Mouse (Mus musculus): ENCODE data around the gene Rps25. TPM values are rescaled to one million over a fixed set of nuclear protein-coding genes. Genes with fewer than 3 reads are reported as not detected.
"Not testable (repeated sequence)": the region's sequence is repeated elsewhere in the genome, so short reads cannot be mapped to it uniquely, and the experiment has no call there.

Rps25 gene
- polyA plus RNA-seq (2017; shearing (Covaris generic)): 1,000 to 10,000 TPM; 2,962 to 3,624 TPM

DNA sequence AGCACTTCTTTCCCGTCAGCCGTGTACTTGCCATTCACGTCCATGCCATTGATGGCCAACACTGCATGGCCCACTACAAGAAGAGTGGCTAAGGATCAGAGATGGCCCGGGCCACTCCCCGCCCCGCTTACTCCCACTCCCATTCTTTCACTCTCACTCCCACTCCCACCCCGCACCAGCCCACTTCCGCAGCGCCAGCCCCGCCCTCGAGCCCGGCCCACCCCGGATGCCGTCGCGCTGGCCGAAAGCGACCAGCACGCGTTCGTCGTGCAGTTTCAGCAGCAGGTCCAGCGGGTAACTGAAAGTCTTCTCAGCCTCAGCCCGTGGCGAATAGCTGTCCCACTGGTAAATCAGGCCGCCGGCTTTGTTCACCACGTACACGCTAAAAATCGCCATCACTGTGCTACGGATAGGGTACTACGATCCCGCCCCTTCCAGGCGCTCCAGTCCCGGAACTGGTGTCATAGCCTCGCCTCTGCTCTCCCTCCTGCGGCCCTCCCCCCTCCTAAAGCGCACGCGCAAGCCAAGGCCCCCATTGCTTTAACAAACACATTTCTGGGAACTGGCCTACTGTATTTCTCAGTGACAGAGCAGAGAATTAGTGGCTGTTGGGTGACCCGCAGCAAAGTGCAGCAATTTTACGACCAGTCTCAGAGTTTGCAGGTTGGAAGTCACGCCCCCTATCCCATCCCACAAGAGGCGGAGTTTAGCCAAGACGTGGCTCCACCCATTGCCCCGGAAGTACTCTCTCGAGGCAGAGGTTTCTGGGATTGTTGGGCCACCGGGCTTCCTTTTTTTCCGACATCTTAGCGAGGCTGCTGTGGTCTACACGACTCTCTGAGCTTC, at the start of gene Rps25, which contains the start of gene Trappc4:
Rps25 (plus strand) TSS at position 234 of the 846 bp plus-strand sequence.
Trappc4 (minus strand) TSS at position 695 of the 846 bp plus-strand sequence.
- peak; percentile 96 for ATAC-seq

DNA sequence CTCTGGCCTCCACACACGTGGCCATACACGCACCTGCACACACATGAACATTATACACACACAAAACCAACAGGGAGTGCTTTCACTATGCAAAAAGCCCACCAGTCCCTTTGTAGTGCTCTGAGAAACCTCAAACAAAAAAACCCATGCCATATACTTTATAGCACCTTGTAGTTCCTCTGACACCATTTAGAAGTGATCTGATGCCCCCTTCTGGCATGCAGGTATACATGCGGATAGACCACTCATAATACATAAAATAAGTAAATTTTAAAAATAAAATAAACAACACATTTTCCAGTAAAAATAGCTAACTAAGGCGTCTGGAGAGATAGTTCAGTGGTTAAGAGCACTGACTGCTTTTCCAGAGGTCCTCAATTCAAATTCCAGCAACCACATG, 49.7 kb upstream of the Rps25 start:
- peak; percentile 34 for ATAC-seq

DNA sequence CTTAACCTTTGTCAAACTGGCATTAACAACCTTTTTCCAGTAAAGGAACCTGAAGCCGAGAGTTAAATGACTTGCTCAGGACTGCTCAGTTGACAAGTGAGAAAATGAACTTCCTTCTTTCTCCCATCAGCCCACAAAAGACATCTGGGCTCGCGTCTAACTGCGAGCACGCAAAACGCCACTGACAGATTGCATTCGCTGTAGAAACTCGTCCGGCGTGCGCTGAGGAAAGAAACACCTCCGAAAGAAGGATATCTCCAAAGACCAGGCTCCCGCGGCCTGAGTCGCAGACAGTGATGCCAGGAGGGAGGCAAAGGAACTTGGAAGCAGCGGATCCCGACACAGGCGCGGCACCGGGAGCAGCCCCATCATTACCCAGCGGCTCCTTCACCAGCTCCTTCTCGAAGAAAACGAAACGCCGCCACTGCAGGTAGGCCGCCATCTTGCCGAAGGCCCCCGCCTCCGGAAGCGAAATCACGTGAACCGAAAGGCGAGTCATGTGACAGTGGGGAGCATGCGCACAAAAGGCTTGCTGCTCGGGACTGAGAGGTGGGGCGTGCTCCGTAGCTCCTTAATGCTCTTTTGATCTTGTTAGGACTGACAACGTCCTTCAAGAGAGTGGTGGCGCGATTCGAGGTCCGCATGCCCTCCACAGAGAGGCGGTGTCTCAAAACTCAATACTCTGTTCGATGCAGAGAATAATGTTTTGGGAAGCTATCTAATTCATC, 45.6 kb upstream of the Rps25 start, which contains the start of gene Vps11:
Vps11 (minus strand) TSS at position 481 of the 728 bp plus-strand sequence.
- peak; percentile 90 for ATAC-seq

DNA sequence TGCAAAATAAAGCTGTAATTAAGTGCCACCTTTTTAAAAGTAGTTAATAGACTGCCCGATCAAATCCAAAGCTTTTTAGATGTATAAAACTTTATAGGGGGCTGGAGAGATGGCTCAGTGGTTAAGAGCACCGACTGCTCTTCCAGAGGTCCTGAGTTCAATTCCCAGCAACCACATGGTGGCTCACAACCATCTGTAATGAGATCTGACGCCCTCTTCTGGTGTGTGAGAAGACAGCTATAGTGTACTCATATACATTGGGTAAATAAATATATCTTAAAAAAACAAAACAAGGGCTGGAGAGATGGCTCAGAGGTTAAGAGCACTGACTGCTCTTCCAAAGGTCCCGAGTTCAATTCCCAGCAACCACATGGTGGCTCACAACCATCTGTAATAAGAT, 45.0 kb upstream of the Rps25 start:
- ATAC-seq: peak; percentile 15

DNA sequence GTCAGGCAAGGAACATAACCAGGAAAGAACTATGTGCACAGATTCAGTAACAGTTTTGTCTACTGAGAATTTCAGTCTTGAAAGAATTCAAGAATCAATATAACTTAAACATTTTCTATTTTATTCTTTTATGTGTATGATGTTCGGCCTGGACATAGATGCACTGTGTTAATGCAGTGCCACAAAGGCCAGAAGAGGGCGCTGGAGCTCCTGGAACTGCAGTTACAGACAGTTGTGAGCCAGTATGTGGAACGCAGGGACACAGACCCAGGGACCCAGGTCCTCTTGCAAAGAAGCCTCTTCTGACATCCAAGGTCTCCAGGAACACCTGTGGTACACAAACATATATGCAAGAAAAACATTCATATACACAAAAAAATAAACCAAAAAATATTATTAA, 42.5 kb upstream of the Rps25 start:
- no peak for ATAC-seq

DNA sequence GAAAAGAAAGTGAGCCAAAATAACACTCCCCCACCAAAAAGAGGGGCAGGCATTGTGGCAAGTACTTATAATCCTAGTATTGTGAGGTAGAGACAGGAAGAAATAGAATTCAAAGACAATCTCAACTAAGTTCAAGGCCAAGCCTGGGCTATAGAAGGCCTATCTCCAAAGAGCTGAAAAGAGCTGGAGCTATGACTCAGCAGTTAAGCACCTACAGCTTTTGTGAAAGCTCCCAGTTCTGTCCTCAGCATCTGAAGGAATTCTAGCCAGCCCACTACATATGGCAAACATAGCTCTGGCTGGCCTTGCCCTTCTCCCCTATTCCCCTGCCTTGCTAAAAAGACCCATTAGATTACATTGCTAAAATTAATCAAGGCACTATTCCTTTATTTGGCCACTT, 33.6 kb upstream of the Rps25 start:
- ATAC-seq: no peak

DNA sequence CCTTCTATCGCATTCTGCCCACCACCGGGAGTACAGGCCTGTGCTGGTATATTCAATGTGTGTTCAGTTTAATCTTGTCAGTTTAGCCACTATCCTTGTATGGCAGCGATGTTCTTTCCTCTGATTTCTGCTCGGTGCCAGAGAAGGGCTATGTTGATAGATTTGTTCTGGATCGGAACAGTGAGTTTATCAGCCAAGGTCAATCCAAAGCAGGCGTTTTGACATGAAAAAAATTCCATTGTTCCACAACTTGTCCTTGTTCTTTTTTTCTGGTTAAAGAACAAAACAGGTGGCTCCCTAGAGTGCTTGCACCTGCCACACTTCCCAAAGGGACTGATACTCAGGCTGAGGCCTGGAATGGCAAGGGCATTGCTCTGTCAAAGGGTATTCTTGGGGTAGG, 30.8 kb upstream of the Rps25 start:
- ATAC-seq: no peak

DNA sequence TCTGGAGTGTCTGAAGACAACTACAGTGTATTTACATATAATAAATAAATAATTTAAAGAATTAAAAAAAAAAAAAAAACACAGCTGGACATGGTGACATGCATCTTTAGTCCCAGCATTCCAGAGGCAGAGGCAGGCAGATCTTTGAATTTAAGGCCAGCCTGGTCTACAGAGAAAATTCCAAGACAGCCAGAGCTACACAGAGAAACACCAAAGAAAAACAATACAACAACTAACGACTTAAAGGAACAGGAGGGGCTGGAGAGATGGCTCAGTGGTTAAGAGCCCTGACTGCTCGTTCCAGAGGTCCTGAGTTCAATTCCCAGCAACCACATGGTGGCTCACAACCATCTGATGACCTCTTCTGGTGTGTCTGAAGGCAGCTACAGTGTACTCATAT, 29.6 kb upstream of the Rps25 start:
- ATAC-seq: not testable (repeated sequence)

DNA sequence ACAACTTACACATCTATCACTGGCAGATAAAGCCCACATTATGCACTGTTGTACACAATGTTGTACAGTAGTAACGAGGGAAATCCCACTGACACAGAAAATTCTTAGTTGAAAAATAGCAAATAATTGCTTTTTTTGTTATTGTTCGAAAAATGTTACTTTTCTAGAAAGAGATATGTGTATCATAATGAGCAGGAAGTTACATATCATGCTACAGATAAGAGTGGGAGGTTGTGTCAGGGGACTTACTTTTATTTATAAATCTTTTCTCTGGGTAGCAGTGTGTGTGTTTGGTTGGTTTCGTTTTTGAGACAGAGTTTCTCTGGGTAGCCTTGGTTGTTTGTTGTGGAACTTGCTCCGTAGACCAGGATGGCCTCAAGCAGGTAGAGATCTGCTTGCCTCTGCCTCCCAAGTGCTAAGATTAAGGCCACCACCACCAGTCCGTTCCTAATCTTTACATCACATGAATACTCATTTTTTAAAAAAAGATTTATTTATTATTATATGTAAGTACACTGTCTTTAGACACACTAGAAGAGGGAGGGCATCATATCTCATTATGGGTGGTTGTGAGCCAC, 28.7 kb upstream of the Rps25 start:
- ATAC-seq: peak; percentile 18

DNA sequence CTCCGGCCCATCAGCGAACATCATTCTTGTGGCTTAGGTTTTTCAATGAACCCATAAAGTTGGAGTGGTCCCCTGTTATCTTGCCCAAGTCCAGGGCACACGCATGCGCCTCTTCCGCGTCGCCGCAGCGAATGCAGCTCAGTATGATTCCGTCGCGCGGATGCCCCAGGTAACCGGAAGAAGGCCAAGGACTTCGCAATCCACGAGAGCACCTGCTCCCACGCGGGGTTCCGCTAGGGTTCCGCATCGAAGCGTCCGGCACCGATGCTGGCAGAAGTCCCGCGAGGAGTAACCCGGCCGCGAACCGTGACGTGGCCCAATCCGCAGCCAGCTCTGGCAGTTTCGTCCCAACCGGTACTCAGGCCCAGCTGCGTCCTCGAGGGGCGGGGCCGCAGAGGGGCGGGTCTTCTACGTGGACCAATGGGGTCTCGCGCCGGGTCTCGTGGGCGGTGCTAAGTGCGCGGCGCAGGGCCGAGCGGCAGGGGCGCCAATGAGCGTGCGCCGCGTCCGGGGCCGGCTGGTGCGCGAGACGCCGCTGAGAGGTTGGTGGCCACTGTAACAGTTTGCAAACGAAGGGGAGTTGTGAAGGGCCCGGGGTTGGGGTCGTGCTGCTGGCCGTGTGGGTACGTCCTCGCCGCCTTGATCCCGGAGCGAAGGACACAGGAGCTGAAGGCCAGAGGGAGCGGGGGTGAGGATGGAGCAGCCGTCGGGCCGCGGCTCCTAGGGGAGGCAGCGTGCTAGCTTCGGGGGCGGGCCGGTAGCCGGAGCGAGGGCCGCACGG, 27.7 kb upstream of the Rps25 start, which contains the start of gene Hyou1:
Hyou1 (plus strand) TSS at position 437 of the 781 bp plus-strand sequence.
- peak; percentile 94 for ATAC-seq

DNA sequence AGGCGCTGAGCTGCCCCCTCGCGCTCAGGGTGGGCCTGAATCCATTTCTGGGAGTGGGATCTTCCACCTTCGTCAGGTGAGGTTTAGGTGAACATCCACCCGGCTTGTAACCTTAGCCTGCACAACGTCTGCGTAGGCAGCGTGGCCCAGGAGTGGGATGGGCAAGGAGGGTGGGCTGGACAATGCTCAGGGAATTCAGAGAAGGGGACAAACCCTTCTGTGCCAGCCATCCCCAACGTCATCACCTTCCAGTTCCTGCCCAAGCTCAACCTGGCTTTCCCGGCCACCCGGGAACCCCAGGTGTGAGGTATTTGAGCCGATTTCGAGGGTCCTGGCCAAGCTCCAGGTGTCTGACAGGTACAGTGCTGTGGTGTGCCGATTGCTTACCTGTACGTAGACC, 27.1 kb upstream of the Rps25 start:
- ATAC-seq: peak; percentile 4

DNA sequence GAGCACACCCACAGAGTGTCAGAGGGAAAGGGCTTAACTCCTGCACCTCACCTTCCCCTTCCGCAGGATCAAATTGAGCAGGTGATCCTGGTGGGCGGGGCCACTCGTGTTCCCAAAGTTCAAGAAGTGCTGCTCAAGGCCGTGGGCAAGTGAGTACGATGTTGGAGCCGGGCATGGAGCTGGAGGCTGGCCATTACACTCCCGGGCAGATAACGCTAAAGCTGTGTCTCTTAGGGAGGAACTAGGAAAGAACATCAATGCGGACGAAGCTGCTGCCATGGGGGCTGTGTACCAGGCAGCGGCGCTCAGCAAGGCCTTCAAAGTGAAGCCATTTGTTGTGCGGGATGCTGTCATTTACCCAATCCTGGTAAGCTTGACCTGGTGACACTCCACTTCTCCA, 22.3 kb upstream of the Rps25 start:
- ATAC-seq: no peak

DNA sequence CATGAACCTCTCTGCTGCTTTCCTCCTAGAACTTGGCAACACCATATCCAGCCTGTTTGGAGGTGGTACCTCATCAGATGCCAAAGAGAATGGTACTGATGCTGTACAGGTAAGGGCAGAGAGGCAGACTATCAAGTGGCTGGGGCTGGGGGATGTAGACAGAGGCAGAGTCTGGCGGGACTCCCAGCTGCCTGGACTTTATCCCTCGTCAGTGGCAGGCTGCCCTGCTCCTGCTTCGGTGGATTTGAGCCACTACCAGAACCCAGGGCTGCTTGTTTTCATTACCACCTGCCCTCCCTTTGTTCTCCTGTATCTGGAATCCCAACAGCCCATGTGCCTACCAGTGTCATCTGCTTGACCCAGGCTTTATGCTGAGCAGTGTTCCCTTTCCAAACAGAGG, 19.7 kb upstream of the Rps25 start:
- ATAC-seq: no peak

DNA sequence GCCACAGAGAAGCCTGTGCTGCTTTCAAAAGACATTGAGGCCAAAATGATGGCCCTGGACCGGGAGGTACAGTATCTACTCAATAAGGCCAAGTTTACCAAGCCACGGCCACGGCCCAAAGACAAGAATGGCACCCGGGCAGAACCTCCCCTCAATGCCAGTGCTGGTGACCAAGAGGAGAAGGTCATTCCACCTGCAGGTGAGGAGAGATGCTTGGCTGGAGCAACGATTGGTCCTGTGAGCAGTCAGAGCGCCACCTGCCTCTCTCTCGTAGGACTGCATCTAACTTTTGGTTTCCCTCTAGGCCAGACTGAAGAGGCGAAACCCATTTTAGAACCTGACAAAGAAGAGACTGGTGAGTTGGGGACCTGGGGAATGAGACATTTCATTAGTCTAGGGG, 17.7 kb upstream of the Rps25 start:
- ATAC-seq: peak; percentile 51

DNA sequence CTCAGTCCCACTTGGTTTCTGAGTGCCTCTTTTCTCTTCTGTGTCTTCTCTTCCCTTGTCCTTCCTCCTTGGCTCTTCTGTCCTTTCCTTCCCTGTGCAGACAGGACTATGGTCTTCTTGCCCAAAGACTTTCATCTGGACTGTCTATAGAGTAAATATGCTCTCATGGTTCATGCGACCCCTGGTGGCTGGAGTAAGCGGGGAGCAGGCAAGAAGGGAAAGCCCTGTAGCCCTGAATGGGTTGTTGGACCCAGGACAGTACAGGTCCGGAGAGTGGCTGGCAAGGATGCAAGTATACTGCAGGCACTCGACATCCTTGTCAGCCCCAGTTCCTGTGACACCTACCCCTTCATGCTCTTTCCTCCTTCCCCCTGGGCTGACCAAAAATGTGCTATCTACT, 15.5 kb upstream of the Rps25 start:
- ATAC-seq: peak; percentile 61

DNA sequence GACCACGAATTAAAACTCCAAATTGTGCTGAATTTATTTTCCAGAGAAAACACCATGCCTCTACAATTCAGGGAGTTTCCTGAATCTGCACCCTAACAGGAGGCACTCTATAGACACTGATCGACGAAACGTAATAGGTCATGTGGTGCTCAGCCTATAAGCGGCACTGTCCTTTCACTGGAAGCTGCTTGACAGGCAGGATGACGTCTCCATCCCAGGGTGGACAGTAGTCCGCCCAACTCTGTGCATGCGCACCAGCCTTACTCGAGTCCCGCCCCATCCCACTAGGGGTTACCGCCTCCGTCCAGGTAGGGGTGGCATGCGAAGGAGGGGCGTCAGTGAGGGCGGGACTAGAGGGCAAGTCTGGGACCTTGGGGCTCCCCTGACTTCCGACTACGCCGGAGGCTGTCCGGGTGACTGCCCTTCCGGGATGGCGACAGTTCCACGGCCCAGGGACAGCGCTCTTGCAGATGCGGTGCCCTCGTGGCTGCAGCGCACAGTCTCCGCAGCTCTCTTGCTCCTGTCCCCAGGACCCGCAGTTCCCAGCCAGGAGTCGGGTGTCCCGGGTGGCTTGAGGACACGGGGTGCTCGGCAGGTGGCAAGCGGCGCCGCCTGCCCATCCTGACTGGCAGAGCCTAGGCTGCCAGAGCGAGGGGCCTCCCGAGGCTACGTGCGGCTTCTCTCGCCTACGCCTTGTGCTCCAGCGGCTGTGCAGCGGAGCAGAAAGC, 10.1 kb upstream of the Rps25 start, which contains the start of gene Slc37a4:
Slc37a4 (plus strand) TSS at position 169 of the 728 bp plus-strand sequence.
- ATAC-seq: peak; percentile 96

DNA sequence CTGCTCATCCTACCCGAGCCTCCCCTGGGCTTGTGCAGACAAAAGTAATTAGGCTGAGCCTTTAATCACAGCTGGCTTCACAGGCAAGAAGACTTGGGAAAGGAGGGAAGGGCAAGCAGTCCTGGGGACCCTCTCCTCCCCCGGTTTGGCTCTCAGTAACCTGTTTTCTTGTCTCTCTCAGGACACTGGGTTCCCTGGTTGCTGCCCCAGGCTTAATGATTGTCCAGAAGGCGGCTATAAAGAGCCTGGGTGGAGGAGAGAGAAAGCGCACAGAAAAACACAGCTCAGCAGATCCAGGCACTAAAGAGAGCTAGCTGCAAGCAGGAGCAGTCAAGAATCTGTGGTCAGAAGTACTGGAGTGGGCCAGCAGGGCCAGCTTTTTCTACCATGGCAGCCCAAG, 8.9 kb upstream of the Rps25 start:
- ATAC-seq: no peak

DNA sequence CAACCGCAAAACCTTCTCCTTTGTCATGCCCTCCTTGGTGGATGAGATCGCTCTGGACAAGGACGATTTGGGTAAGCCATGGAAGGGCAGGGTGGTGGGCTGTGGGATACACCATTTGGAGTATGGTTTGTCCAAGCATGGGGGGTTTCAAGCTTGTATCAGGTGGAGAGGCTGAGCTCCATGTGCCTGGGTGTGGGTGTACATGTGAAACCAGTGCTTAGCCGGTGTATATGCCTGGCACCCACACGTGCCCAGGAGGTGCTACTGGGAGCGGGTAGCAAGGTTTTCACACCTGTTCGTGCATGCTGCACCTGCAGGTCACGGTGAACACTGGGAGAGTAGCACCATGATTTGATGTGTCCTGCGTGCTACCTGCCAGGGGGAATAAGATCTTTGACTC, 8.4 kb upstream of the Rps25 start:
- ATAC-seq: no peak

DNA sequence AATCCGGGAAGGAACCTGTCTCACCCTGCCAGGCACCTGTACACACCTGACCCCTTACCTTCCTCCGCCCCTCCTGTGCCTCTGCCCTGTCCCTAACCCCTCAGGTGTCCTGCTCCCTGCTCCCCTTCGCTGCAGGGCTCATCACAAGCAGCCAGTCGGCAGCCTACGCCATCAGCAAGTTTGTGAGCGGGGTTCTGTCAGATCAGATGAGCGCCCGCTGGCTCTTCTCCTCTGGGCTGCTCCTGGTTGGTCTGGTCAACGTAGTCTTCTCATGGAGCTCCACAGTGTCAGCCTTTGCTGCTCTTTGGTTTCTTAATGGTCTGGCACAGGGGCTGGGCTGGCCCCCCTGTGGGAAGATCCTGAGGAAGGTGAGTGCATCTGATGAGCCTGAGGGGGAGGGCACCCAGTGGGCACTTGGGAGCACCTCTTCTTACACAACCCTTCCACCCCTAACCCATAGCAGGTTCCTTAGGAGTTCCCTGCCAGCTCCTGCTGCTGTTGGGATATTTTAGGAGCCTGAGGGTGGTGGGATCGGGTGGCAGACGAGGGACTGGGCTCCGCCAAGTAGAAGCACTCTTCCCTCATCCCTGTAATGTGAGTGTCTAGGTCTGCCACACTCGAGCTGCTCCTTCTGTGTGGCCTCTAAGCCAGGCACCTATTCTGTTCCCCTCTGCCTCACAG, 7.7 kb upstream of the Rps25 start:
- ATAC-seq: no peak

DNA sequence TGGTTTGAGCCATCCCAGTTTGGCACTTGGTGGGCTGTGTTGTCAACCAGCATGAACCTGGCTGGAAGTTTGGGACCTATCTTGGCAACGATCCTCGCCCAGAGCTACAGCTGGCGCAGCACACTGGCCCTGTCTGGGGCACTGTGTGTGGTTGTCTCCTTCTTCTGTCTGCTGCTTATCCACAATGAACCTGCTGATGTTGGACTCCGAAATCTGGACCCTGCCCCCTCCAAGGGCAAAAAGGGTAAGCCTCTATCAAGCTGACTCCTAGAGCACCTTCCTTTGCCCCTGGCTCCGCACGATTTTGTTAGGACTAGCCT, 7.2 kb upstream of the Rps25 start:
- no peak for ATAC-seq

DNA sequence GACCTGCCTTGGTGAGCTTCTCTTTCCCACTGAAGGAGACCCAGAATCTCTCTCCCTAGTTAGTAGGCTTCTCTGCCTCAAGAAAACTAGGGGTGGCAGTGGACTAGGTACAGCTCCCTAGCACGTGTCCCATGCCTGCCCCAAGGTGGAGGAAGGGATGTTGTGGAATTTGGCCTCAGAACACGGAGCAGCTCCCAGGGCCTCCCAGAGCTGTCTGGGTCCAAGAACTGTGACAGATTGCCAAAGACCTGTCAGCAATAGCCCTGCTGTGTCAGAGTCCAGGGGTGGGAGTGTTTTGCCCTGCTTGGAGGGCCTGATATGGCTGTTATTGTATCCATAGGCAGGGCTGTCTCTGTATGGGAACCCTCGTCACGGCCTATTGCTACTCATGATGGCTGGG, 5.9 kb upstream of the Rps25 start:
- no peak for ATAC-seq
